Mouse (Mus musculus) small intestine, adult 2 months (tissue): Measurements from ENCODE around the gene Fam53a.

Source experiments
- CTCF ChIP-seq: fragments of 200-500 bp; IDR thresholded peaks from 2 replicates; pipeline ENCODE4 v1.5.1; 2012; ENCODE audit warnings: low read depth, mild to moderate bottlenecking, control low read depth, inconsistent platforms, low read length, moderate library complexity, mixed read lengths; ENCODE audit not compliant: insufficient replicate concordance, insufficient read length; ENCODE audit errors: extremely low read depth
- POLR2A ChIP-seq: fragments of 200-500 bp; IDR thresholded peaks from 2 replicates; pipeline ENCODE4 v1.6.1; 2012; ENCODE audit warnings: low read depth, mild to moderate bottlenecking, control low read depth, inconsistent platforms, low read length, moderate library complexity

DNA sequence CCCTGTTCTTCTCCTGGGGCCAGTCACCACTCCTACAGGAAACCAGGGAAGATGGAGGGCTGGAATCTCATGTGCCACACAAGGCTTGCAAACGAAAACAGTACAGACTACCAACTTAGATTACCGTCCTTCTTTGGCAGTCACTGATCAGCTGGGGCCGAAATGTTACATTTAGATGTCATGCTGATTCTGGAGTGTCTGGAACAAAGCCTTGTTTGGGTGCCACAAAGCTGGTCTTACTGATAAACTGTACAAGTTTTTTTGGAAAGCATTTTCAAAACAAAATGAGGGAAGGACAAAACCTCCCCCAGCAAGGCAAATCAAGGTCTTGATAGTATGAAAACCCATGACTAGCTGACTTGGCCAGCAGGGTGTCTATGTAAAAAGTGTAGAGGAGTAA is 5.7 kb downstream of the Fam53a start:
- no peak for TF ChIP-seq CTCF
- TF ChIP-seq POLR2A, result no peak
